7 mouse cellular contexts compared by ENCODE assay signal in genomic region chr2:140839880-140840279, GRCm38 (mm10).
DNase-seq lines count a peak whose midpoint lies in the region; ATAC-seq and TF ChIP-seq lines count a peak whose summit lies in the region.

No protein-coding gene starts in this region.

- H3K9ac ChIP-seq in lung, embryonic 14.5 days, result no peak overlapping the region

- no peak for TF ChIP-seq CTCF in lung, embryonic 14.5 days (IDR thresholded peaks at IDR 0.05; ENCODE audit: low read depth)

- ATAC-seq in lung, embryonic 14.5 days (ENCODE audit: insufficient read depth), result peak; percentile 88
- no peak for ATAC-seq in CD4-positive, CD25-positive, alpha-beta regulatory T cell, adult 4 months

- H3K27ac ChIP-seq in lung, embryonic 14.5 days (ENCODE audit: low read depth), result peak overlapping the region; percentile 1; the same call in 1 of the 2 replicates

- no peaks in the 10 kb centered on the region for H3K27me3 ChIP-seq in lung, embryonic 14.5 days (ENCODE audit: insufficient read depth, low read length)

- no peaks in the 10 kb centered on the region for H3K36me3 ChIP-seq in lung, embryonic 14.5 days (ENCODE audit: insufficient read depth)

- 20% methylated on average over 3 of the region's 3 CpGs for WGBS in lung, embryonic 14.5 days

- H3K4me1 ChIP-seq in lung, embryonic 14.5 days (ENCODE audit: insufficient read depth), result peaks cover 10% of the 10 kb centered on the region; the same call in 1 of the 2 replicates

- no peaks in the 10 kb centered on the region for H3K9me3 ChIP-seq in lung, embryonic 14.5 days (ENCODE audit: low read depth, low read length)

- peak; percentile 24 to 63 for DNase-seq in urinary bladder, postnatal 4 days (ENCODE audit: low spot score in 2 of 2)
- no peak for DNase-seq in urinary bladder, postnatal 25 days (ENCODE audit: low spot score)
- peak; percentile 88 to 89 for DNase-seq in cerebellum, postnatal 14 days
- peak; percentile 1 to 13 for DNase-seq in kidney, adult 8-10 months
- peak; percentile 84 for DNase-seq in lung, embryonic 14.5 days
- peak; percentile 9 to 18 for DNase-seq in right cerebral cortex, postnatal 36 days (ENCODE audit: low spot score in 2 of 2)

- no peak overlapping the region for H3K4me2 ChIP-seq in lung, embryonic 14.5 days

- H3K4me3 ChIP-seq in lung, embryonic 14.5 days (ENCODE audit: low read depth, low read length), result no peak overlapping the region
